Comparison of ENCODE assay signal across 9 mouse cellular contexts in genomic region chr8:94800278-94800968, GRCm38 (mm10). TPM values are rescaled to one million over a fixed set of nuclear protein-coding genes. Genes with fewer than 3 reads are reported as not detected.
A peak's percentile ranks its signal among the peaks of the same experiment; 100 is the strongest.
DNase-seq lines count a peak whose midpoint lies in the region; ATAC-seq and TF ChIP-seq lines count a peak whose summit lies in the region.
"Had no signal": no experiment of that assay in that cellular context is flagged by ENCODE, and none has a peak within 500 bp of the region (broad histone marks: within the 10 kb centered on the region; RNA-seq: fewer than 3 reads in every experiment).

No protein-coding gene starts in this region.

- H3K27me3 ChIP-seq in midbrain, embryonic 11.5 days (ENCODE audit: control insufficient read depth, insufficient read depth, low read length) = no peaks in the 10 kb centered on the region
- no peaks in the 10 kb centered on the region for H3K27me3 ChIP-seq in midbrain, postnatal 0 days (ENCODE audit: insufficient read depth, low read length)
- H3K27me3 ChIP-seq: stomach, embryonic 15.5 days had no signal

- no peak overlapping the region for H3K4me3 ChIP-seq in gastrocnemius, adult 2 months
- H3K4me3 ChIP-seq in midbrain, embryonic 11.5 days (ENCODE audit: low read depth, low read length) = no peak overlapping the region
- H3K4me3 ChIP-seq in midbrain, postnatal 0 days (ENCODE audit: low read depth, low read length) = no peak overlapping the region
- H3K4me3 ChIP-seq: stomach, embryonic 15.5 days had no signal

- H3K36me3 ChIP-seq in midbrain, embryonic 11.5 days (ENCODE audit: control insufficient read depth, insufficient read depth, low read length) = no peaks in the 10 kb centered on the region
- no peaks in the 10 kb centered on the region for H3K36me3 ChIP-seq in midbrain, postnatal 0 days (ENCODE audit: insufficient read depth, low read length)
- H3K36me3 ChIP-seq: stomach, embryonic 15.5 days had no signal

- no peak overlapping the region for H3K9ac ChIP-seq in midbrain, embryonic 11.5 days (ENCODE audit: low read length)
- H3K9ac ChIP-seq in midbrain, postnatal 0 days (replicated peaks; ENCODE audit: low read length, poor library complexity, severe bottlenecking) = no peak overlapping the region
- H3K9ac ChIP-seq: stomach, embryonic 15.5 days had no signal

- intact Hi-C loops in gastrocnemius, adult 2 months (cut with DNase I) = no loop called here
- intact Hi-C loops in gastrocnemius, postnatal 36 days (cut with DNase I) = no loop called here

- ATAC-seq in midbrain, embryonic 11.5 days (ENCODE audit: low FRiP score) = no peak
- no peak for ATAC-seq in midbrain, postnatal 0 days (ENCODE audit: low FRiP score)
- ATAC-seq in megakaryocyte-erythroid progenitor cell, adult 5-6 weeks (replicated peaks; ENCODE audit: low FRiP score, low TSS enrichment, poor library complexity, severe bottlenecking) = peak; percentile 75

- peak; percentile 53 for DNase-seq in gastrocnemius, adult 2 months
- no peak for DNase-seq in gastrocnemius, postnatal 36 days
- DNase-seq in midbrain, embryonic 11.5 days (ENCODE audit: low spot score, missing footprints) = peak; percentile 59
- DNase-seq in midbrain, postnatal 0 days (ENCODE audit: low spot score) = no peak
- DNase-seq in embryo, embryonic 11.5 days (ENCODE audit: low read depth, low spot score) = peak; percentile 46
- DNase-seq in yolk sac, embryonic 10.5 days (ENCODE audit: low spot score) = no peak
- no peak for DNase-seq in cerebellum, adult 8-10 months

- H3K9me3 ChIP-seq in midbrain, embryonic 11.5 days (ENCODE audit: control insufficient read depth, low read length) = no peaks in the 10 kb centered on the region
- no peaks in the 10 kb centered on the region for H3K9me3 ChIP-seq in midbrain, postnatal 0 days (ENCODE audit: low read length)
- H3K9me3 ChIP-seq: stomach, embryonic 15.5 days had no signal

- no peak overlapping the region for H3K27ac ChIP-seq in gastrocnemius, adult 2 months
- H3K27ac ChIP-seq in midbrain, embryonic 11.5 days (ENCODE audit: low read depth, low read length) = no peak overlapping the region
- no peak overlapping the region for H3K27ac ChIP-seq in midbrain, postnatal 0 days (ENCODE audit: low read depth, low read length)
- H3K27ac ChIP-seq: stomach, embryonic 15.5 days had no signal

- H3K4me2 ChIP-seq in midbrain, embryonic 11.5 days = no peak overlapping the region
- no peak overlapping the region for H3K4me2 ChIP-seq in midbrain, postnatal 0 days (ENCODE audit: low read depth, low read length, poor library complexity, severe bottlenecking)
- H3K4me2 ChIP-seq: stomach, embryonic 15.5 days had no signal

- no peaks in the 10 kb centered on the region for H3K4me1 ChIP-seq in midbrain, embryonic 11.5 days (ENCODE audit: control insufficient read depth, insufficient read depth, low read length)
- H3K4me1 ChIP-seq in midbrain, postnatal 0 days (ENCODE audit: insufficient read depth, low read length) = no peaks in the 10 kb centered on the region
- H3K4me1 ChIP-seq: stomach, embryonic 15.5 days had no signal

- TF ChIP-seq CTCF in gastrocnemius, adult 2 months (IDR thresholded peaks at IDR 0.05) = no peak
- no peak for TF ChIP-seq CTCF in midbrain, postnatal 0 days (IDR thresholded peaks at IDR 0.05)

- 70% methylated on average over 7 of the region's 7 CpGs for WGBS in midbrain, embryonic 11.5 days
- 68% methylated on average over 7 of the region's 7 CpGs for WGBS in midbrain, postnatal 0 days

RNA-seq across cellular contexts. Expression of gene Ccl17, which starts 9.8 kb away (rescaled TPM):
- total RNA-seq in gastrocnemius, adult 2 months (2021) = not detected
- total RNA-seq in gastrocnemius, postnatal 36 days (2021) = not detected
- polyA plus RNA-seq in midbrain, embryonic 11.5 days (2014; fragmentation: Nextera tagmentation; extraction: Ambion mirVana) = not detected in 2 replicates
- 8.5 TPM in 1 of 2 replicates, not detected in the other for total RNA-seq in midbrain, postnatal 0 days (2014; rRNA removed)
- polyA plus RNA-seq in midbrain, postnatal 0 days (2015; fragmentation: Nextera tagmentation; extraction: Ambion mirVana) = 4.4 and 4.7 TPM in 2 replicates
- 1.6 and 2.0 TPM in 2 replicates for total RNA-seq in megakaryocyte-erythroid progenitor cell, adult 5-6 weeks (2014; fragmentation: Nextera tagmentation)
- total RNA-seq in megakaryocyte-erythroid progenitor cell, adult 5-6 weeks (2017) = 5.6 and 6.0 TPM in 2 replicates
- polyA plus RNA-seq: stomach, embryonic 15.5 days had no signal

RNA-seq across cellular contexts. Expression of gene Cx3cl1, which starts 28.6 kb away (rescaled TPM):
- total RNA-seq in gastrocnemius, adult 2 months (2021) = 1 to 10 TPM in 1 of 2 experiments, under 1 TPM in 1; 0.36 to 1.0 TPM
- total RNA-seq in gastrocnemius, postnatal 36 days (2021) = 1 to 10 TPM in 1 of 2 experiments, under 1 TPM in 1; 0.52 to 1.6 TPM
- polyA plus RNA-seq in midbrain, embryonic 11.5 days (2014; fragmentation: Nextera tagmentation; extraction: Ambion mirVana) = 9.4 and 10.4 TPM in 2 replicates
- total RNA-seq in midbrain, postnatal 0 days (2014; rRNA removed) = 82.0 and 111 TPM in 2 replicates
- polyA plus RNA-seq in midbrain, postnatal 0 days (2015; fragmentation: Nextera tagmentation; extraction: Ambion mirVana) = 105 and 110 TPM in 2 replicates
- 0.35 TPM in 1 of 2 replicates, not detected in the other for total RNA-seq in megakaryocyte-erythroid progenitor cell, adult 5-6 weeks (2014; fragmentation: Nextera tagmentation)
- not detected in 2 replicates for total RNA-seq in megakaryocyte-erythroid progenitor cell, adult 5-6 weeks (2017)

RNA-seq across cellular contexts. Expression of gene Coq9, which starts 37.7 kb away (rescaled TPM):
- total RNA-seq in gastrocnemius, adult 2 months (2021) = 100 to 1,000 TPM; 359 to 480 TPM
- total RNA-seq in gastrocnemius, postnatal 36 days (2021) = 100 to 1,000 TPM; 411 to 443 TPM
- polyA plus RNA-seq in midbrain, embryonic 11.5 days (2014; fragmentation: Nextera tagmentation; extraction: Ambion mirVana) = 49.4 and 51.5 TPM in 2 replicates
- total RNA-seq in midbrain, postnatal 0 days (2014; rRNA removed) = 101 and 110 TPM in 2 replicates
- 46.5 and 54.8 TPM in 2 replicates for polyA plus RNA-seq in midbrain, postnatal 0 days (2015; fragmentation: Nextera tagmentation; extraction: Ambion mirVana)
- total RNA-seq in megakaryocyte-erythroid progenitor cell, adult 5-6 weeks (2014; fragmentation: Nextera tagmentation) = 64.1 and 92.7 TPM in 2 replicates
- total RNA-seq in megakaryocyte-erythroid progenitor cell, adult 5-6 weeks (2017) = 46.0 and 49.4 TPM in 2 replicates

RNA-seq across cellular contexts. Expression of gene Ciapin1, which starts 37.7 kb away (rescaled TPM):
- total RNA-seq in gastrocnemius, adult 2 months (2021) = 10 to 100 TPM; 29.7 to 44.5 TPM
- total RNA-seq in gastrocnemius, postnatal 36 days (2021) = 10 to 100 TPM; 31.9 to 34.4 TPM
- 134 and 154 TPM in 2 replicates for polyA plus RNA-seq in midbrain, embryonic 11.5 days (2014; fragmentation: Nextera tagmentation; extraction: Ambion mirVana)
- 60.6 and 62.7 TPM in 2 replicates for total RNA-seq in midbrain, postnatal 0 days (2014; rRNA removed)
- polyA plus RNA-seq in midbrain, postnatal 0 days (2015; fragmentation: Nextera tagmentation; extraction: Ambion mirVana) = 162 and 164 TPM in 2 replicates
- 52.3 and 71.1 TPM in 2 replicates for total RNA-seq in megakaryocyte-erythroid progenitor cell, adult 5-6 weeks (2014; fragmentation: Nextera tagmentation)
- total RNA-seq in megakaryocyte-erythroid progenitor cell, adult 5-6 weeks (2017) = 31.6 and 38.2 TPM in 2 replicates

RNA-seq across cellular contexts. Expression of gene Ccl22, which starts 55.0 kb away (rescaled TPM):
- total RNA-seq in gastrocnemius, adult 2 months (2021) = not detected
- not detected for total RNA-seq in gastrocnemius, postnatal 36 days (2021)
- not detected in 2 replicates for polyA plus RNA-seq in midbrain, embryonic 11.5 days (2014; fragmentation: Nextera tagmentation; extraction: Ambion mirVana)
- total RNA-seq in midbrain, postnatal 0 days (2014; rRNA removed) = not detected in 2 replicates
- not detected in 2 replicates for polyA plus RNA-seq in midbrain, postnatal 0 days (2015; fragmentation: Nextera tagmentation; extraction: Ambion mirVana)
- not detected in 2 replicates for total RNA-seq in megakaryocyte-erythroid progenitor cell, adult 5-6 weeks (2014; fragmentation: Nextera tagmentation)
- total RNA-seq in megakaryocyte-erythroid progenitor cell, adult 5-6 weeks (2017) = not detected in 2 replicates
- polyA plus RNA-seq: stomach, embryonic 15.5 days had no signal

Comparison
In these comparisons a context has a peak if more than half of its experiments do, and no peak if none do; other contexts are left out.
1. DNase-seq: peak in gastrocnemius, adult 2 months (single experiment), midbrain, embryonic 11.5 days (single experiment) and embryo, embryonic 11.5 days (single experiment); none in gastrocnemius, postnatal 36 days (0 of 2), midbrain, postnatal 0 days (single experiment), yolk sac, embryonic 10.5 days (single experiment) and cerebellum, adult 8-10 months (single experiment).
2. RNA of gene Cx3cl1, which starts 28.6 kb away (total RNA-seq): 82.0 to 111 TPM in midbrain, postnatal 0 days; 0.52 to 1.6 TPM in gastrocnemius, postnatal 36 days, 0.36 to 1.0 TPM in gastrocnemius, adult 2 months and 0.35 TPM in megakaryocyte-erythroid progenitor cell, adult 5-6 weeks; every median in the first group is over 10 times any median in the second.